Mouse (Mus musculus) small intestine, adult 2 months (tissue): ENCODE results near the gene Brsk2.

Source experiments
- CTCF ChIP-seq: fragments of 200-500 bp; IDR thresholded peaks from 2 replicates; pipeline ENCODE4 v1.5.1; 2012; ENCODE audit warnings: low read depth, mild to moderate bottlenecking, control low read depth, inconsistent platforms, low read length, moderate library complexity, mixed read lengths; ENCODE audit not compliant: insufficient replicate concordance, insufficient read length; ENCODE audit errors: extremely low read depth
- POLR2A ChIP-seq: fragments of 200-500 bp; IDR thresholded peaks from 2 replicates; pipeline ENCODE4 v1.6.1; 2012; ENCODE audit warnings: low read depth, mild to moderate bottlenecking, control low read depth, inconsistent platforms, low read length, moderate library complexity

DNA sequence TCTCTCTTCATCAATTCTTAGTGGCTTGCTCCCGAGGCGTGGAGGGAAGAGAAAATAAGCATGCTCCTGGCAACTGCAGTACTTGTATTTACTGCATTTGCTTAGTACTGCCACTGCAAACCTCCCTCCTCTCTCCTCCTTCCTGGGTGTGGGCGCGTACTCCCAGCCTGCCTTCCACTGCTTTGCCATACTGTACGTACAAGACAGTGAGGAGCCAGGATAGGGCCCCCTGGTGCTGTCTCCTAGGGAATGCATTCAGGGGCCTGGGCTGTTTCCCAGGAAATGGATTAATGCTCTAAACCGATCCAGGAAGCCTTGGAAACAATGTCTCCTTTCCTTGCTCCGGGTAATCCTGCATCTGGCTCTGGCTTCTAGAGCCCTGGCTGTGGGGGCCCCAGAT is 3.6 kb upstream of the Brsk2 start:
- TF ChIP-seq POLR2A, result no peak
- TF ChIP-seq CTCF, result no peak
